Mouse (Mus musculus) retina, postnatal 7 days (tissue): ENCODE data around the gene Crym.
A peak's percentile ranks its signal among the peaks of the same experiment; 100 is the strongest.

Experiments used
- DNase-seq: peaks from one replicate; pipeline ENCODE4 v3.0.0-alpha.2; 2012; ENCODE audit warnings: low read depth, low spot score

Crym gene

DNA sequence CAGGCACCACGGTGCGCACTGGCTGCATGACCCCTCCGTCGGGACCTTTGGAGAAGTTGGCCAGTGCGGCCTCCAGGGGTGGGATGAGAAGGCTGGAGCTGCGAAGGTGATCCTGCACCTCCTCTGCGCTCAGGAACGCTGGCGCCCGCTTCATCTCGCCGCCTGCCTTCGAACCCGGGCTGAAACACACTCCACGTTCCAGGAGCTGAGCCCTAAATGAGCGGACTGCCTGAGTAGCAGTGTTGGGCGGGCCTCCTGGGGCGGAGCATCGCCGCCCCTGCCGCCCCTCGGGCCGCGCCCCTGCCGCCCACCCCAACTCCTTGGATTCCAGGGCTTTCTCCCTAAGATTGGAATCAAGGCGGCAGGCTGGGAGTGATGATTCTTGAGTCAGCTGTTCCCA, at the start of gene Crym:
Gene Crym (minus strand): TSS at position 341 of the 400 bp plus-strand sequence.
- DNase-seq, result no peak

DNA sequence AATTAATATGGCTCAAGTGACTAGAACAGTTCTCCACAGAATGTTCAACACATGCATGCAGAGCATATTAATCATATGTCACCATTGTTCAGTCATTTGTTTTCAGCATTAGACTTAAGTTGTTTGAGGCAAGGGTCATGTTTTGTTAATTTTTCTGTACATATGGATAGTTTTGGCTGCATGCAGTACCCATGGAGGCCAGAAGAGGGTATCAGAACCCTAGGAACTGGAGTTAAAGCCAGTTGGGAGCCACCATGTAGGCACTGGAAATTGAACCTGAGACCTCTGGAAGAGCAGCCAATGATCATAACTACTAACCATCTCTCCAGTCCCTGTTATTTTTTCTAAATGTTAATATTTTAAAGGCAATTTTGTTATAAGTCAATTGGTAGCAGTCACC, 39.2 kb upstream of the Crym start:
- no peak for DNase-seq

DNA sequence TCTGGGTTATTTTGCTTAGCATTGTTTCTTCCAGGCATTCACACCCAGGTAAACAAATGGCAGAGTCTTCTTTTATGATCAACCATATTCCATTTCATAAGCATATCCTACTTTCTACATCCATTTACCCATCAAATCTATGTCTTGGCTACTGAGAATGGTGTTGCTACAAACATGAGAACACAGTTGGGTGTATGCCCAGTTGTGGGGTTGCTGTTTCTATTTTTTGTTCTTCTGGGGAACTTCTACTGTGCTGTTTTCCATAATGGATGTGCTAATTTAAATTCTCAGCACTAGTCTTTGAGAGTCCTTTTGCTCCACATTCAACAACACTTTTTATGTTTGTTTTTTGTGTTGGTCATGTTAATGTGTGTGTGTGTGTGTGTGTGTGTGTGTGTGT, 26.6 kb upstream of the Crym start:
- no peak for DNase-seq

DNA sequence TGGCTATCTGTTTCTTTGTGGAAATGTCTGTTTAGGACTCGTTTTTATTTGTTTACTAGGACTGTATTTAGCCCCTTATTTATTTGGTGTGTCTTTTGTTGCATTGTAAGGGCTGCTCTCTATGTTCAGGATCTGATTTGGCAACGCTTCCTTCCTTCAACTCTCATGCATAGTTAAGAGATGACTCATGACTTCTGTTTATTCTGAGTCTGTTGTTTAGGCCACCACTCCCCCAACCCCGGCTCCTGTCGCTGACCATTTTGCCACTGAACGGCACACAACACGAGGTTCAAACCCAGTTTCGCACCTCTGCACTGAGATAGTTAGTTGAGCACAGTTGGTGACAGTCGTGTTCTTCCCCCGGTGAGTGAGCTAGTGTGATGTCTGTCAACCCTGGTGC, 4.1 kb upstream of the Crym start:
- no peak for DNase-seq

- DNase-seq, result peak; percentile 70
Observed at GRCm38 (mm10) chr7:120203789-120204188, 1.9 kb upstream of the Crym start, which contains the start of gene Abca14. Gene Abca14 (plus strand): TSS chr7:120203961.

DNA sequence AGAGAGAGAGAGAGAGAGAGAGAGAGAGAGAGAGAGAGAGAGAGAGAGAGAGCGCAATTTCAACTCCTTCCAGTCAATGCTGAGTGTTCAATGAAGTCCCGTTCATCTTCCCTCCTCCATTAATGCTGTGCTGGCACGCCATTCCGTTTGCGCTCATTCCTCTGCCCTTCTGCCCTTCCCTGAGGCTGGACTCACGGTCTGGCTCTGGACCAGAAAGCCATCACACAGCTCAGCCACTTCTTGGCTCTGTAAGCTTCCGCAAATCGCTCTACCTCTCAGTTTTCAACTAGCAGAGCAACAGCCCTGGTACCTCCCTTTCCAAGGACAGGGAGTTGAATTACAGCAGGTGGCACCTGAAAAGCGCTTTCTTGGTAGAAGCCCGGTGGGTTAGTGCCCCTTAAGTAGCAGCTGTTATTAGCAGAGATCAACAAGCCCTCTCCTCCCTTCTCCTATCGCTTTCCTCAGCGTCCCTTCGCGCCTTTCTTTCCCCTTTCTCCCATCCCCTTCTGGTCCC, 623 bp downstream of the Crym start:
- DNase-seq, result no peak

DNA sequence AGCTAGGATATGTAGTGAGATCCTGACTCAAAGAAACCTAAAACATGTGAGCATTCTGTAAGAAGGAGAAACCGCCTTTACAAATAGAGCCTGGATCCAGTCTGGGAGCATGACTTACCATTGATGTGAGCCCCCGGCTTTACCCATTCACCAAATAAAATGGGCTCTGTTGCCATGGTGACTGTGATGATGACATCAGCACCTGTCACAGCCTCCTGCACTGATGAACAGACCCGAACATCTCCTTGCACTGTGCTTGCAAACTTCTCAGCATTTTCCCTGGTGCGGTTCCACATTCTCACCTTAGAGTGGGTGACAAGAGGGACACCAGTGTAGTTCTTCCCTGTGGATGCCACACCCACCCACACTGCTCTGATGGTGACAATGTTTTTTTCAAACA, 6.7 kb downstream of the Crym start:
- no peak for DNase-seq

GRCm38 (mm10) chr7:120192816-120193215, 9.1 kb downstream of the Crym start:
- DNase-seq, result no peak

GRCm38 (mm10) chr7:120192207-120192606, 9.7 kb downstream of the Crym start:
- DNase-seq, result no peak

- DNase-seq, result no peak
Observed at GRCm38 (mm10) chr7:120190150-120190665, 11.7 kb downstream of the Crym start.

DNA sequence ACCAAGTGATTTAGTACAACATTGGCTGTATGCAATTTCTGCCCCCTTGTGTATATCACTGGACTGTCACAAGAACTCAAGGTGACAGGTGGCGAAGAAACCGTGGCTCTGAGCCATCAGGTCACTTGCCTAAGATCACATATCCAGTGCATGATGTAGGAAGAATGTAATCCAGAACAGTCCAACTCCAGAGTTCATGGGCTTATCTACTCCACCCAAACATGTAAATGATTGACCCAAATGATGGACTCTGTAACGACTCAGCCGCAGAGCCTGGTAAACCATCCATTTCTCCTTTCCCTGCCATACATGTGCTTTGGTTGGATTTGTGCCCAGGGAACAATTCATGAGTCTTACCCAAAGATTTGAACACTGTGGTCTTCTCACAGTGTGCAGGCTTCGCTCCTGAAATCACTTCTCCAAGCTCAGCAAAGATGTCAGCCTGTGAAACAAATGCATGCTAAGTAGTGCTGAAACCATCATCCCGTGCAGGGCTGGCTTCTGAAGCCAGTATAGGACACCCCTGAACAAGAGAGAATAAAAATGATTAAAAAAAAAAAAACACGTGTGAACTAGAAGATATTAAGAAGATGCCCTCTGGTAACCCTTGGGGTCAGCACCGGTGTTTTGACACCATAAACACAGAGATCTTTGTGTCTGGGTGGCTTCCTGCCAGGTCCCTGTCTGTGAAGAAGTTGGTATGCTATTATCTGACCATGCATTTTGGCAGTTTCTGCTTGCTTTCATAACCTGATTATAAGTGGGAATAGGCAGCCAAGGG, 12.4 kb downstream of the Crym start:
- DNase-seq, result no peak

GRCm38 (mm10) chr7:120188946-120189345, 13.0 kb downstream of the Crym start:
- no peak for DNase-seq

DNA sequence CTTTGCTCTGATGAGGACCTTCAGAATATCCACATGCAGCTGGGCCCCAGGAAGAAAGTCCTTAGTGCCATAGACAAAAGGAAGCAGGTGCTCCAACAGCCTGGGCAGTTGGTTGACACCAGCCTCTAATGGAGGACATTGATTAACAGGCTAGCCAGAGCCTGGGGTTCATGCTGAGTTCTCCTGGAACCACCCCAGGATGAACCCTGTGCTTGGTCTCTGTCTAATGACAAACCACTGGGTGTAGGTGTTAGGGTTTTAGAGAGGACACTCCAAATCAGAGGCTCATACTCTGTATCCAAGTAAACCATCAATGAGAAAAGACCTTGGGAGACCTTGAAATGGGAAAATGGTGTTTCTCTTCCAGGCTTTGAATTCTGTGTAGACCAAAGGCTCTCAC, 19.0 kb downstream of the Crym start:
- no peak for DNase-seq

GRCm38 (mm10) chr7:120181401-120182230, 20.3 kb downstream of the Crym start:
- DNase-seq, result no peak

GRCm38 (mm10) chr7:120180547-120180946, 21.4 kb downstream of the Crym start:
- DNase-seq, result no peak

GRCm38 (mm10) chr7:120178935-120179334, 23.0 kb downstream of the Crym start:
- DNase-seq, result no peak

- DNase-seq, result no peak
Observed at GRCm38 (mm10) chr7:120177611-120178010, 24.3 kb downstream of the Crym start.

DNA sequence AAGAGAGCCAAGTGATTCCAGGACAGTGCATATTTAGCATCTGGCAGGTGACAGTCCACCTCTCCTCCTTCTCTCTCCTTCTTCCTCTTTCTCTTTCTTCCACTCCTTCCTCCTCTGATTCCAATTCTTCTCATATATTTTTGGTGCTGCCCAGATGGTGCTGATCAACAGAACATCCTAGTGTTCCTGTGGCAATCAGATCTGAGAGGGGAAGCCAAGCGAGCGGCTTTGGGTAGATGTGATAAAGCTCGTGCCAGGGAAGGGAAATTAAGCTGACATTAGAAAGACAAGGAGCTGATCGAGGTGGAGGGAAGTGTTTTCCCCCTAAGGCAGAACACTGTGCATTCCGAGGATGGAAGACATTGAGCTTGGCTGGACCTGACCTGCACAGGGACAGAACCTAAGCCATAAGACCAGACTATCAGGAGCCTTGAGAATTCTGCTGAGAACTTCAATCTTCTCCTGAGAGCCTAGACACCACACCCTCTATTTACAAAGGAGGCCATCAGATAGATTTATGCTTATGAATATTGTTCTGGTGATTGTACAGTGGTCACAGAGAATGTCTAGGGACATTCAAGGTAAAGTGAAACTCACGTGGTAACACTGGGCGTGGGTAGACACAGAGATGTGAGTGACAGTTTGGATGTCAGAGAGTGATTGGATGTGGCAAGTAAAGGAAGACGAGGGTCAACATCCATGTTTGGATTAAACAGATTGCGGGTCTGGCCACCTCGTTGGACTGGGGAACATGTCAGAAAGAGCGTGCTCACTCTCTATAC, 27.0 kb downstream of the Crym start:
- no peak for DNase-seq

GRCm38 (mm10) chr7:120173603-120174244, 28.2 kb downstream of the Crym start, which contains the start of gene Anks4b:
Gene Anks4b (plus strand): TSS chr7:120173858.
- DNase-seq, result no peak

- no peak for DNase-seq
Observed at GRCm38 (mm10) chr7:120172188-120172700, 29.7 kb downstream of the Crym start.
